Mouse (Mus musculus): ENCODE data around the gene Igfn1. TPM values are rescaled to one million over a fixed set of nuclear protein-coding genes. Genes with fewer than 3 reads are reported as not detected.

The Igfn1 gene
- polyA plus RNA-seq, 1 experiment from 2014 or later = 0.05 TPM

DNA sequence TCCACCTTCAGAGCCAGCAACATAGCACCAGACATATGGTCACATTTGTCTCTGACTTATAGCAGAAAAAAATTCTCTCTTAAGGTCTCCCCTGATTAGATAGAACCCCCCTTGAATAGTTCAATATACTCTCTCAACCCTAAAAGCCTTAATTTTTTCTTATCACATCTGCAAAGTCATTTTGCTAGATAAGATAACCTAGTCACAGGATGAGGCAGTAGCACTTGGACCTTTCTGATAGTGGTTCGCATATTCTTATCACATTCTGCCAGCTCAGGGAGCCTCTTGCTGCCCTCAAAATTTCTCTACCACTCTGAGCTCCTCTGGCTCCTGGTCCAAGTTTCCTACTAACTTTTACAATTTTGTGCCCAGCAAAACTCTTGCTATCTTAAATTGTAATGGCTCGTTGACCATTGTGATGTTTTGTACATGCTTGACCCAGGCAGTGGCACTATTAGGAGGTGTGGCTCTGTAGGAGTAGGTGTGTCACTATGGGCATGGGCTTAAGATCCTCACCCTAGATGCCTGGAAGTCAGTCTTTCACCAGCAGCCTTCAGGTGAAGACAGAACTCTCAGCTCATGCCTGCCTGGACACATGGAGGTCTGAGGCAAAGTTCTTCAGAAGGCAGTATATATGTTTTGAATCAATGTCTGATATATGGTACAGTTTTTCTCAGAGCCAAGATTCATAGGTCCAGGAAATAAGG is 8.8 kb upstream of the Igfn1 start:
- no peak overlapping the region for H3K4me3 ChIP-seq (ENCODE audit: low read length)
- no peak overlapping the region for H3K9ac ChIP-seq (ENCODE audit: low read depth, low read length)
- no peak for ATAC-seq
- H3K4me1 ChIP-seq (ENCODE audit: control insufficient read depth, insufficient read depth, low read length) = peaks cover 14% of the 10 kb centered on the region
- no peak overlapping the region for H3K27ac ChIP-seq (ENCODE audit: low read length)
- no peak overlapping the region for H3K4me2 ChIP-seq (ENCODE audit: low read depth, low read length)
- H3K27me3 ChIP-seq (replicated peaks; ENCODE audit: control insufficient read depth, insufficient read depth, low read length) = no peaks in the 10 kb centered on the region
- 64% methylated on average over 2 of the region's 2 CpGs for WGBS
- H3K36me3 ChIP-seq (ENCODE audit: control insufficient read depth, insufficient read depth, low read length) = no peaks in the 10 kb centered on the region
- no peaks in the 10 kb centered on the region for H3K9me3 ChIP-seq (ENCODE audit: control insufficient read depth, low read length)

DNA sequence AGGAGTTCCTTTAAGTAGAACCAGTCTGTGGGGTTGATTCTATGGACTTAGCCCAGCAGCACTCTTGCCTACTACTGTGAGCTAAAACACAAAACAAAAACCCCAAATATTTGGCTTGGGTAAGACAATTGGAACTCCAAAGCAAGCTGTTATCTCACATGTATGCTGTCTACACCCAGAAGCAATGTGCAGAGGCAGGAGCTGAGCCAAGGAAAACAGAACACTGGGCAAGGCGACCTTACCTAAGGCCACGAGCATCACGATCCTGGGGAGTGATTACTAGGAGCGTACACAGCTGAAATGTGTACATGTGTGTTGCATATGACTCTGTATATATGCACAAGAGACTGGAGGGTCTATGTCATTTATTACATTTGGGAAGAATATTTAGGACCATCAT is 7.4 kb upstream of the Igfn1 start:
- Histone ChIP-seq H3K27me3 (replicated peaks; ENCODE audit: control insufficient read depth, insufficient read depth, low read length) (no peaks in the 10 kb centered on the region), H3K4me2 (ENCODE audit: low read depth, low read length) (no peak overlapping the region), H3K9ac (ENCODE audit: low read depth, low read length) (no peak overlapping the region), H3K4me1 (ENCODE audit: control insufficient read depth, insufficient read depth, low read length) (peaks cover 3% of the 10 kb centered on the region), H3K27ac (ENCODE audit: low read length) (no peak overlapping the region), H3K9me3 (ENCODE audit: control insufficient read depth, low read length) (no peaks in the 10 kb centered on the region), H3K36me3 (ENCODE audit: control insufficient read depth, insufficient read depth, low read length) (no peaks in the 10 kb centered on the region), H3K4me3 (ENCODE audit: low read length) (no peak overlapping the region)
- 80% methylated on average over 4 of the region's 4 CpGs for WGBS
- no peak for ATAC-seq

DNA sequence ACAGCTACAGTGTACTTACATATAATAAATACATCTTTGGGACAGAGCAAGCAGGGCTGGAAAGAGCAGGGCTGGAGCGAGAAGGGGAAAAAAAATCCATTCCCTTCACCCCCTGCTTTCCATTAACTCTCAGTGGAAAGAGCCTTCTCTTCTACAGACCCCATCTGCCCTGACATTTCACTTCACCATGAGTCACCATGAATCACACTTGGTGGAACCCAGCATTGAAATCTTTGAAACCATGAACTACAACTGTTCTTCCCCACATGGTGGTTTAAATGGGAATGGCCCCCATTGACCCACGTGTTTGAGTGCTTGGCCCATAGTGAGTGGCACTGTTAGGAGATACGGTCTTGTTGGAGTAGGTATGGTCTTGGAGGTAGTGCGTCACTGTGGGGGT is 4.1 kb upstream of the Igfn1 start:
- Histone ChIP-seq H3K9ac (ENCODE audit: low read depth, low read length) (no peak overlapping the region), H3K36me3 (ENCODE audit: control insufficient read depth, insufficient read depth, low read length) (no peaks in the 10 kb centered on the region), H3K27ac (ENCODE audit: low read length) (no peak overlapping the region), H3K27me3 (replicated peaks; ENCODE audit: control insufficient read depth, insufficient read depth, low read length) (no peaks in the 10 kb centered on the region), H3K4me2 (ENCODE audit: low read depth, low read length) (no peak overlapping the region), H3K4me3 (ENCODE audit: low read length) (no peak overlapping the region), H3K9me3 (ENCODE audit: control insufficient read depth, low read length) (no peaks in the 10 kb centered on the region), H3K4me1 (ENCODE audit: control insufficient read depth, insufficient read depth, low read length) (no peaks in the 10 kb centered on the region)
- no peak for ATAC-seq
- WGBS = 88% methylated on average over 4 of the region's 4 CpGs

DNA sequence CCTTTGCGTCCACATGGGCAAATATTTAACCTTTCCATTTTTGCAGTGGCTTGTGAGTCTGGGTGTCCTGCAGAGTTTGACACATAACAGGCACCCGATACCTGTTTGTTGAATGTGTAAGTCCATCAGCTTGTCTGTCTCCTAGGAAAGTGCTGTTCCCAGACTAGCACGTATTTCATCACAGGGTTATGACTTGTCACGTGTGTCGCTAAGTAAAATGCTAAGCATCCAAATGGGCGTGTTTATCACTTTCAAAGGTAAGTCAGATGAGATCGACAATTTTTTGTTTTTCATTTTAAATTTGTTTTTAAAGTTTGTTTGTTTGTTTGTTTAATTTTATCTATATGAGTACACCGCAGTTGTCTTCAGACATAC is 2.0 kb upstream of the Igfn1 start:
- H3K9ac ChIP-seq (ENCODE audit: low read depth, low read length) = peak overlapping the region; percentile 65; the same call in 1 of the 2 replicates
- H3K27me3 ChIP-seq (replicated peaks; ENCODE audit: control insufficient read depth, insufficient read depth, low read length) = no peaks in the 10 kb centered on the region
- no peaks in the 10 kb centered on the region for H3K4me1 ChIP-seq (ENCODE audit: control insufficient read depth, insufficient read depth, low read length)
- peak overlapping the region; percentile 43; the same call in 1 of the 2 replicates for H3K27ac ChIP-seq (ENCODE audit: low read length)
- H3K9me3 ChIP-seq (ENCODE audit: control insufficient read depth, low read length) = no peaks in the 10 kb centered on the region
- ATAC-seq = peak; percentile 80
- 12% methylated on average over 8 of the region's 8 CpGs for WGBS
- H3K36me3 ChIP-seq (ENCODE audit: control insufficient read depth, insufficient read depth, low read length) = no peaks in the 10 kb centered on the region
- H3K4me3 ChIP-seq (ENCODE audit: low read length) = peak overlapping the region; percentile 55
- peak overlapping the region; percentile 77 for H3K4me2 ChIP-seq (ENCODE audit: low read depth, low read length)

DNA sequence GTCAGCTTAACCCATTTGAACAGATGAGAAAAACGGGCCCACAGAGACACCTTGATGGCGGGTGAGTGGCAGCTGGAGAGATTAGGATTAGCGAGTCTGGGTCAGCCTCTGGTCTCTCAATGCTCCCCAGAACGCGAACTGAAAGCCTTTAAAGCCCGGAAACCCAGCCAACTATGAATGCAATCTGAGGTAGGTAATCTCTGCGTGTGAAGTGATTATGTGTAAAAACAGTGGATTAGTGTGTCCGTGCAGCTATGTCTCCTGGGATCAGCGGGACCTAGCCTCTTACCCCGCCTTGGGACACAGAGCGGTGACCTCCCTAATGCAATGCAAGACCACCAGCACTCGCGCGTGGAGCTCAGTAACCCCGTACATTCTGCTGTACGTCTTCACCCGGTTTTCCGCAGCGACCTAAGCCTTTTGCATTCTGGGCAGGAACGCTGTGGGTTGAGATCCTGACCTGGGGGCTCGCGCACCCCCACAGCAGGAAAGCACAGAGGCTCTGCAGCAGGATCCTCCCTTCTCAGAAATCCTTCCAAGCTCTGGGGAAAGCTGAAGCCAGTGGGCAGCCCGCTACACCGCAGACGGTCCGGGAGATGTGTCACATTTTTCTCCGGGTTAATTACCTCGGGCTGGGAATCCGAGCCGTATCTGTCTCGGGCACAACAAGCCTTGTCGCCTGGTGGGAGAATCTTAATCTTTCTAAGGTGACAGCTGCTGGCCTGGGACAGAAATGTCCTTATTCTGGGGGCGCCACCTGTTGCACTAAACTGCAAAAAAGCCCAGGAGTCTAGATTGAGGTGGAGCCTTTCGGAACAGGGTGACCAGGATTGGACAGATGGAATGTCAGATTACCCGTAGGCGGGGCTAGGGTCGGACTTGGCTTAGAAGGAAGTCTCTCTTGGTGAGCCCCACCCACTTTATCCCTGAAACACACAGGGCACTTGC is 1.3 kb upstream of the Igfn1 start, which contains the start of gene Tmem9:
Gene Tmem9 (plus strand): TSS at position 940 of the 948 bp plus-strand sequence.
- H3K4me1 ChIP-seq (ENCODE audit: control insufficient read depth, insufficient read depth, low read length) = no peaks in the 10 kb centered on the region
- no peaks in the 10 kb centered on the region for H3K27me3 ChIP-seq (replicated peaks; ENCODE audit: control insufficient read depth, insufficient read depth, low read length)
- ATAC-seq = peak; percentile 98
- no peaks in the 10 kb centered on the region for H3K9me3 ChIP-seq (ENCODE audit: control insufficient read depth, low read length)
- H3K4me2 ChIP-seq (ENCODE audit: low read depth, low read length) = peak within 1 kb of the TSS; percentile 77
- peak within 1 kb of the TSS; percentile 65 for H3K9ac ChIP-seq (ENCODE audit: low read depth, low read length)
- 5% methylated on average over 37 of the region's 37 CpGs for WGBS
- peak within 1 kb of the TSS; percentile 43; the same call in 1 of the 2 replicates for H3K27ac ChIP-seq (ENCODE audit: low read length)
- no peaks in the 10 kb centered on the region for H3K36me3 ChIP-seq (ENCODE audit: control insufficient read depth, insufficient read depth, low read length)
- H3K4me3 ChIP-seq (ENCODE audit: low read length) = peak within 1 kb of the TSS; percentile 55

DNA sequence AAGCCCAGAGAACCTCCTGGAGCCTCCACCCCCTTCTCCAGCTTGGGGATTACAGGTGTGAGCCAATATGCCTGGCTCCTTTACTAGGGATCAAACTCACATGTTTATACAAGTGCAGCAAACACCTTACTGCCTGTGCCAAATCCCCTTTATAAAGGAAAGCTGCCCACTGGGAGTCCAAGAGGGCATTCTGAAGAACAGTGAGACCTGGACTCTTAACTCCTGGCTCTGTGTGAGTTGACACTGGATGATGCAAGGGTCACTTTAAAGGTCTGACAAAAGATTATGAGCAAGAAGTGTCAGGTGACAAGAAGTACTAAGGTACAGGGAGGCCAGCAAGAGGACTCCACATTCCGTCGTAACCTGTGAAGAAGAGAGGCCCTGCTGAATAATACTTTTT is 4.7 kb downstream of the Igfn1 start:
- Histone ChIP-seq H3K4me3 (ENCODE audit: low read length) (no peak overlapping the region), H3K4me2 (ENCODE audit: low read depth, low read length) (no peak overlapping the region), H3K4me1 (ENCODE audit: control insufficient read depth, insufficient read depth, low read length) (no peaks in the 10 kb centered on the region), H3K27ac (ENCODE audit: low read length) (no peak overlapping the region; the same call in 1 of the 2 replicates), H3K36me3 (ENCODE audit: control insufficient read depth, insufficient read depth, low read length) (no peaks in the 10 kb centered on the region), H3K27me3 (replicated peaks; ENCODE audit: control insufficient read depth, insufficient read depth, low read length) (no peaks in the 10 kb centered on the region), H3K9me3 (ENCODE audit: control insufficient read depth, low read length) (no peaks in the 10 kb centered on the region), H3K9ac (ENCODE audit: low read depth, low read length) (no peak overlapping the region)
- peak; percentile 87 for ATAC-seq
- WGBS = 82% methylated on average over 2 of the region's 2 CpGs

DNA sequence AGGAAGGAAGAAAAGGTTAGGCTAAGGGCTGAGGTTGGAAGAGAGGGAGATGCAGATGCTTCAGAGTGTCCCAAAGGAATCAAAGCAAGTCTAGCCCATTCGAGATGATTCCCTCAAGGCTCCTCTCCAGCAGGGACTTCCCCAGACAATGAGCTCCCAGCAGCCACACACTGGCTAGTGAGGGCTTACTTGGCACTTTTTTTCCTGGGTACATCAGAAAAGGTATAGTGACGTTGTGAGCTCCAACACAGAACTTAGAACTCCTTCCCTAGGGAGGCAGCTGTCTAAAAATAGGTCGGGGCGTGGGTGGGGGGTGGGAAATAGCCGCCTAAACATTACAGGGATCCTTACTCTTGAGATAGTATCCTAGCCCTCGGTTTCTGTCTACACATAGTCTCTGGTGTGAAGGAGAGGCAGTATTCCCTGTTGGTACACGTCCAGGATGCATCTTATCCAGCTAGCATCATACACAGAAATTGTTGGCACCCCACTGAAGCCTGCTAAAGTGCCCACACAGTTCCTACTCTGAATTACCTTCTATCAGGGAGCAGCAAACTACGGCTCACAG is 6.3 kb downstream of the Igfn1 start:
- Histone ChIP-seq H3K27me3 (replicated peaks; ENCODE audit: control insufficient read depth, insufficient read depth, low read length) (no peaks in the 10 kb centered on the region), H3K4me3 (ENCODE audit: low read length) (no peak overlapping the region), H3K36me3 (ENCODE audit: control insufficient read depth, insufficient read depth, low read length) (no peaks in the 10 kb centered on the region), H3K9me3 (ENCODE audit: control insufficient read depth, low read length) (no peaks in the 10 kb centered on the region), H3K4me2 (ENCODE audit: low read depth, low read length) (no peak overlapping the region), H3K27ac (ENCODE audit: low read length) (no peak overlapping the region), H3K9ac (ENCODE audit: low read depth, low read length) (no peak overlapping the region), H3K4me1 (ENCODE audit: control insufficient read depth, insufficient read depth, low read length) (no peaks in the 10 kb centered on the region)
- ATAC-seq = no peak
- 53% methylated on average over 8 of the region's 8 CpGs for WGBS

DNA sequence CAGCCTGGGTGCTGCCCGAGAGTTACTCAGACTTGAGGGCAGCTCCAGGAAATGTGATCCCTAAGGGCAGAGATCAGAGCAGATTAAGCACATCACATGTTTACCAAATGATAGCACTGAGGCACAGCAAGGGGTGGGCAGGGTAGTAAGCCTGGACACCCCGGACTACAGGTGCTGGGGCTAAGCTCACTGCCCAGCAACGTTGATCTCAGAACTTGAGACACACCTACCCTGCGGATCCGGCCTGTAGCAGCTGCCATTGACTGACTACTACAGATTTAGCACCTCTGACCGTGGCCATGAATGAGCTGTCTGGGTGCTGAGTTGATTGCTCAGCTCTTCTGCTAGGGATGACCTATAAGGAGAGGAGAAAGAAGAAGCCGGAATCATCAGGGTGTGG is 8.6 kb downstream of the Igfn1 start:
- no peak overlapping the region for H3K4me2 ChIP-seq (ENCODE audit: low read depth, low read length)
- H3K4me3 ChIP-seq (ENCODE audit: low read length) = no peak overlapping the region
- H3K9ac ChIP-seq (ENCODE audit: low read depth, low read length) = no peak overlapping the region
- H3K27me3 ChIP-seq (replicated peaks; ENCODE audit: control insufficient read depth, insufficient read depth, low read length) = no peaks in the 10 kb centered on the region
- no peaks in the 10 kb centered on the region for H3K4me1 ChIP-seq (ENCODE audit: control insufficient read depth, insufficient read depth, low read length)
- H3K27ac ChIP-seq (ENCODE audit: low read length) = no peak overlapping the region
- H3K9me3 ChIP-seq (ENCODE audit: control insufficient read depth, low read length) = no peaks in the 10 kb centered on the region
- 51% methylated on average over 7 of the region's 7 CpGs for WGBS
- ATAC-seq = peak; percentile 61
- no peaks in the 10 kb centered on the region for H3K36me3 ChIP-seq (ENCODE audit: control insufficient read depth, insufficient read depth, low read length)

DNA sequence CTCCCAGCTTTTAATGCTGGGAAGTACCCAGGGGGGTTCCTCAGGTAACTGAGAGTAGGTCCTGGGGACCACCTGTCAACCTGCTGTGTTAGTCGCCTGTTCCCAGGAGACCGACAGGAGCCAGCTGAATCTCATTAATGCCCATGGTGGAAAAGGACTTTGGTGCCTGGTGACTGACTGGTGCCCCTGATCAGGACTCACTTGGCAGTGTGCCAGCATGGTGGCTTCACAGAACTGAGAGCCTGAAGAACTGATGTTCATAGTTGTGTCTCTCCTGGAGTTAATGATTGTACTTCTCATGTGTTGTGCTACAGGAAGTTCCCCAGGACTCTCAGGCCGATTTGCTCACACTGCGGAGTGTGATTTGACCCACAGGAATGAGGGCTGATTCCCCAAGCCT is 12.7 kb downstream of the Igfn1 start:
- Histone ChIP-seq H3K9ac (ENCODE audit: low read depth, low read length) (no peak overlapping the region), H3K4me2 (ENCODE audit: low read depth, low read length) (no peak overlapping the region), H3K27ac (ENCODE audit: low read length) (no peak overlapping the region), H3K9me3 (ENCODE audit: control insufficient read depth, low read length) (no peaks in the 10 kb centered on the region), H3K36me3 (ENCODE audit: control insufficient read depth, insufficient read depth, low read length) (no peaks in the 10 kb centered on the region), H3K4me1 (ENCODE audit: control insufficient read depth, insufficient read depth, low read length) (no peaks in the 10 kb centered on the region), H3K27me3 (replicated peaks; ENCODE audit: control insufficient read depth, insufficient read depth, low read length) (no peaks in the 10 kb centered on the region), H3K4me3 (ENCODE audit: low read length) (no peak overlapping the region)
- 74% methylated on average over 4 of the region's 4 CpGs for WGBS
- peak; percentile 40; the same call in 1 of the 2 replicates for ATAC-seq

Data from intestine, embryonic 16.5 days (tissue).